Mouse (Mus musculus): ENCODE data around the gene Igf2r. TPM values are rescaled to one million over a fixed set of nuclear protein-coding genes. Genes with fewer than 3 reads are reported as not detected.

Gene Igf2r
- polyA plus RNA-seq, 1 experiment from 2014 or later, result 98.0 TPM

DNA sequence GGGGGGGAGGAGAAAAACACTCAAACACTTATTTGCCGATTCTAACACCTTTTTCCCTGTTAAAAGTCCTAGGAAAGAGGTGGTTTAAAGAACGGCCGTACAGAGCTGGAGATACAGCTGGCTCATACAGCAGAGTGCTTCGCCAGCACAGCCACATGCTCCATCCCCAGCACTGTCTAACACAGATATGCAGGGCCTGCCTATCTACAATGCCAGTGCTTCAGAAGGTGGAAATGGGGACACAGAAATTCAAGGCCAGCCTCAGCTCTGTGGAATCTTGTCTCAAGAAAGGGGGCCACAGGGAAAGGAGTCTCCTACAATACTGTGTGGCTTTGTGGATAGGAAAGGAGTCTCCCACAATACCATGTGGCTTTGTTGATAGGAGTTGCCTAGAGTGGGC is 52.0 kb downstream of the Igf2r start:
- H3K9me3 ChIP-seq (replicated peaks; ENCODE audit: control insufficient read depth, low read length), result no peaks in the 10 kb centered on the region
- H3K27me3 ChIP-seq (ENCODE audit: control insufficient read depth, insufficient read depth, low read length), result no peaks in the 10 kb centered on the region
- peak overlapping the region; percentile 41 for H3K27ac ChIP-seq (ENCODE audit: low read length)
- 54% methylated on average over 4 of the region's 4 CpGs for WGBS
- H3K4me2 ChIP-seq (ENCODE audit: low read depth, low read length), result no peak overlapping the region
- peaks cover 65% of the 10 kb centered on the region for H3K36me3 ChIP-seq (ENCODE audit: control insufficient read depth, insufficient read depth)
- no peak for ATAC-seq (replicated peaks; ENCODE audit: extremely low read depth, insufficient read depth, low FRiP score)
- H3K4me1 ChIP-seq (ENCODE audit: control insufficient read depth, insufficient read depth, low read length), result peaks cover 46% of the 10 kb centered on the region
- H3K9ac ChIP-seq (ENCODE audit: low read length), result no peak overlapping the region
- H3K4me3 ChIP-seq (ENCODE audit: low read length), result no peak overlapping the region

DNA sequence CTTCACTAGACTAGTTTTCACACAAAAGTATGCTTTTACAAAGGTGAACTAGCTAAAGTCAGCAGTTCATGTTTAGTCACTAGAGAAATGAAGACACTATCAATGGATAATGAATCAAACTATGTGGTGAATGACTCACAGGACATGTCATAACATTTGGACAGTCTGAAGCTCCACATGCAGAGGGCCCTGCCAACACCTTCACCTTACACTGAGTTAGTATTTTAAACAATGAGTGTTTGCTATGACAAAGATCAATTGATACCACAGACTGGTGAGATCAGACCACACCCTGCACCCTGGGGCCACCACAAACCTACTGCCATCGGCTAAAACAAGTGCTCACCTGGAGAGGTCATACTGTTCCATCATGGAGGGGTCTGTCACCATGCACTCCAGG is 54.4 kb downstream of the Igf2r start:
- H3K27me3 ChIP-seq (ENCODE audit: control insufficient read depth, insufficient read depth, low read length), result no peaks in the 10 kb centered on the region
- WGBS, result 61% methylated on average over 1 of the region's 1 CpGs
- no peak overlapping the region for H3K4me3 ChIP-seq (ENCODE audit: low read length)
- peaks cover 70% of the 10 kb centered on the region for H3K36me3 ChIP-seq (ENCODE audit: control insufficient read depth, insufficient read depth)
- peaks cover 28% of the 10 kb centered on the region for H3K4me1 ChIP-seq (ENCODE audit: control insufficient read depth, insufficient read depth, low read length)
- no peak overlapping the region for H3K27ac ChIP-seq (ENCODE audit: low read length)
- no peaks in the 10 kb centered on the region for H3K9me3 ChIP-seq (replicated peaks; ENCODE audit: control insufficient read depth, low read length)
- ATAC-seq (replicated peaks; ENCODE audit: extremely low read depth, insufficient read depth, low FRiP score), result no peak
- H3K4me2 ChIP-seq (ENCODE audit: low read depth, low read length), result no peak overlapping the region
- no peak overlapping the region for H3K9ac ChIP-seq (ENCODE audit: low read length)

DNA sequence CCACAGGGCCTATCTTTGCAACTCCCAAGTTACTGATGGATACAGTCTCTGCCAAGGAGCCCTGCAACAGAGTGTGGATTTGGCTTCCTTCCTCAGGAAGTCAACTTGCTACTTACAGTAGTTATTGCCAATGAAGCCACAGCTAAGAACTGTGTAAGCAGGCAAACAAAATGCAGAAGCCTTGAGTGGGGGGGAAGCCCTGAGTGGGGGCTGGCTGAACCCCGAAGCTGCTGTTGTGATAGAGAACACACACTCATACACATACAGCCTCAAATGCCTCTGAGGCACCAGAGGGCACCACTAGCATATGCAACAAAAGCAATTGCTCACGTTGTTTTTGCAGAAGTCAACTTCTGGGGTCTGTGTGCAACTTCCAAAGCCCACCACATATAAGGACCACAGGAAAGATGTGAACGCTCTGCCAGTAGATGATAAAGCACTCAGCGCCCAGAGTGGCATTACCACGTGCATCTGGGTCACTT is 55.3 kb downstream of the Igf2r start:
- no peak; the same call in 1 of the 2 replicates for ATAC-seq (replicated peaks; ENCODE audit: extremely low read depth, insufficient read depth, low FRiP score)
- no peaks in the 10 kb centered on the region for H3K9me3 ChIP-seq (replicated peaks; ENCODE audit: control insufficient read depth, low read length)
- H3K4me3 ChIP-seq (ENCODE audit: low read length), result no peak overlapping the region
- H3K4me2 ChIP-seq (ENCODE audit: low read depth, low read length), result no peak overlapping the region
- WGBS, result 55% methylated on average over 5 of the region's 5 CpGs
- no peaks in the 10 kb centered on the region for H3K27me3 ChIP-seq (ENCODE audit: control insufficient read depth, insufficient read depth, low read length)
- peaks cover 24% of the 10 kb centered on the region for H3K4me1 ChIP-seq (ENCODE audit: control insufficient read depth, insufficient read depth, low read length)
- H3K9ac ChIP-seq (ENCODE audit: low read length), result no peak overlapping the region
- H3K36me3 ChIP-seq (ENCODE audit: control insufficient read depth, insufficient read depth), result peaks cover 64% of the 10 kb centered on the region
- H3K27ac ChIP-seq (ENCODE audit: low read length), result peak overlapping the region; percentile 24; the same call in 1 of the 2 replicates

DNA sequence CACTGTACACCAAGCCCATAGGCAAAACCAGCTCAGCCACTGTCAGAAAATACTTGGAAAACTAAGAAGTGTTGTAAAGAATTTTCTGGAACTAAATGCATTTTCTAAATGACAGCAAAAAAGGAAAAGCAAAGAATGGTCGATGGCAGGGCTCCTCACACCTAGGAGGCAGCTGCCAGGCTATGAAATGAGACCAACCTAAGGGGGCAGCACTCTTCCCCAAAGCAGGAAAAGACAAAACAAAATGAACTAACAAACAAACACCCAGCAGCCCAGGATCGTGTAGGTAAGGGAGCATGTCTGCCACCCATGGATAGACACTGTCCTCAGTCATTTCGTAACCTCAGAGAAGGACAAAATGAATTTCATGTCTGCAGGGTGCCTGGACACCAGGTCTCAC is 56.5 kb downstream of the Igf2r start:
- no peaks in the 10 kb centered on the region for H3K27me3 ChIP-seq (ENCODE audit: control insufficient read depth, insufficient read depth, low read length)
- no peak for ATAC-seq (replicated peaks; ENCODE audit: extremely low read depth, insufficient read depth, low FRiP score)
- H3K4me3 ChIP-seq (ENCODE audit: low read length), result no peak overlapping the region
- peaks cover 24% of the 10 kb centered on the region for H3K4me1 ChIP-seq (ENCODE audit: control insufficient read depth, insufficient read depth, low read length)
- no peaks in the 10 kb centered on the region for H3K9me3 ChIP-seq (replicated peaks; ENCODE audit: control insufficient read depth, low read length)
- H3K9ac ChIP-seq (ENCODE audit: low read length), result no peak overlapping the region
- 67% methylated on average over 3 of the region's 3 CpGs for WGBS
- no peak overlapping the region for H3K4me2 ChIP-seq (ENCODE audit: low read depth, low read length)
- H3K36me3 ChIP-seq (ENCODE audit: control insufficient read depth, insufficient read depth), result peaks cover 70% of the 10 kb centered on the region
- H3K27ac ChIP-seq (ENCODE audit: low read length), result no peak overlapping the region

DNA sequence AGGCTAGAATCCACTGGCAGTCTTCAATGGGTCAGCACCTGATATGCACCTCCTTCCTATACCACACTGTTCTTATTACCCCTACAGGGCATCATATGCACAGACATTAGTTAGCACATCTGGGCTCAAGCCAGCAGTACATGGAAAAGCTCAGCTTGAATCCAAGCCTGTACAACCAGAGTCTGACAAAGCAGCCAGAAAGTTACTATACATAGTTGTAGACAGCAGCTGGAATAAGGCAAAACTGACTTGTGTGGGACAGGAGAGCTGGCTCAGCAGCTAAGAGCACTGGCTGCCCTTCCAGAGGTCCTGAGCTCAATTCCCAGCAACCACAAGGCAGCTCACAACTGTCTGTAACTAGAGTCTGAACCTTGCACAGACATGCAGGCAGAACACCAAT is 57.3 kb downstream of the Igf2r start:
- Histone ChIP-seq H3K4me2 (ENCODE audit: low read depth, low read length) (no peak overlapping the region), H3K9me3 (replicated peaks; ENCODE audit: control insufficient read depth, low read length) (no peaks in the 10 kb centered on the region), H3K27me3 (ENCODE audit: control insufficient read depth, insufficient read depth, low read length) (no peaks in the 10 kb centered on the region), H3K36me3 (ENCODE audit: control insufficient read depth, insufficient read depth) (peaks cover 68% of the 10 kb centered on the region), H3K4me1 (ENCODE audit: control insufficient read depth, insufficient read depth, low read length) (peaks cover 17% of the 10 kb centered on the region), H3K27ac (ENCODE audit: low read length) (no peak overlapping the region), H3K9ac (ENCODE audit: low read length) (no peak overlapping the region), H3K4me3 (ENCODE audit: low read length) (no peak overlapping the region)
- no peak for ATAC-seq (replicated peaks; ENCODE audit: extremely low read depth, insufficient read depth, low FRiP score)

DNA sequence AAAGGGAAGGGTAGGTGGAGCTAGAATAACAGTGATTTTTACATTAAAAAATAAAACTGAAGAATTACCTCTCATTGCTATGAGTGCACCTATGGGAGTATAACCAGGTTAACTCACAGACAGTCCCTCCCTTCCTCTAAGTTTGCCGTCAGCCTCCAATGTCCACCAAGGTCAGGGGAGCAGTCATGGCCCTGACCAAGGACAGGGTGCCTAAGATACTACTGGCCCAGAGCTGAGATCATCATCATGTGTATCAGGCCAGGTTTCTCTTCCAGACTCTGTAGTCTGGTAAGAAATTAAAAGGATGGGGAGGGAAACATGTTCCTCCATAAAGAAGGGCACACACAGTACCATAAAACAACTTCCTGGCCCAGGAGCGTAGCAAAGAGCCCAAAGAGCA is 58.5 kb downstream of the Igf2r start:
- no peak overlapping the region for H3K9ac ChIP-seq (ENCODE audit: low read length)
- no peaks in the 10 kb centered on the region for H3K27me3 ChIP-seq (ENCODE audit: control insufficient read depth, insufficient read depth, low read length)
- no peak for ATAC-seq (replicated peaks; ENCODE audit: extremely low read depth, insufficient read depth, low FRiP score)
- peaks cover 14% of the 10 kb centered on the region for H3K4me1 ChIP-seq (ENCODE audit: control insufficient read depth, insufficient read depth, low read length)
- no peak overlapping the region for H3K4me3 ChIP-seq (ENCODE audit: low read length)
- H3K9me3 ChIP-seq (replicated peaks; ENCODE audit: control insufficient read depth, low read length), result no peaks in the 10 kb centered on the region
- H3K36me3 ChIP-seq (ENCODE audit: control insufficient read depth, insufficient read depth), result peaks cover 60% of the 10 kb centered on the region
- H3K4me2 ChIP-seq (ENCODE audit: low read depth, low read length), result no peak overlapping the region
- no peak overlapping the region for H3K27ac ChIP-seq (ENCODE audit: low read length)
- 83% methylated on average over 2 of the region's 2 CpGs for WGBS

DNA sequence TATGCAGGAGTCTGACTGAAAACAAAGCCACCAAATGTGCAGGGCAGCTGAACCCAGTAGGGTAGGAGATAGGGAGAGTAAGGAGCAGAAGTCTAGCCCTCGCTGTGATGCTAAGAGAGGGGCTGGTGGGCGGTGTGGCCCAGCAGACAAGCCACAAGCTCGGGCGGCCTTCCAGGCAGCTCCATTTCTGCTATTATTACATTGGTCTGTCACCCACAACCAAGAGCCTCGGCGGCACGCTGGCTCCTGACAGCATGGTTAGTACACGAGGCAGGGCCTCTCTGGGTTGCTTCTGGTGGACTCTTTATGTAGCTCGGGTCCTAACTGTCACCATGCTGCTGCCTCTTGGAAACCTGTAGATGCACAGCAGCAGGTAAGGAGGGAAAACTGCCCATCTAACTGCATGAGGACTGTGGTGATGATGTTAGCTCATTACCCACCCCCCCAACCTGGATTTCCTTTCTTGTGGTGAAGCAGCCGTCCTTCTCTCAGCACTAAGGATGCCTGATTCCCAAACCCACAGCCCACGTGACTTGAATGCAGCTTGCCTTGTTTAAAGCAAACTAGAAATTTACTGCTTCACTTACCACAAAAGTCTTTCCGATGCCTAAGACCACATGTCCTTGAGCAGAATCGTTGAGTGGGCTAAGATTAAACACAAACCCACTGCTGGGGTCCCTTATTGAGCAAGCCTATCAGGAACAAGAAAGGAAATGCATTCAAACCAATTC is 59.2 kb downstream of the Igf2r start:
- ATAC-seq (replicated peaks; ENCODE audit: extremely low read depth, insufficient read depth, low FRiP score), result no peak
- no peak overlapping the region for H3K27ac ChIP-seq (ENCODE audit: low read length)
- WGBS, result 63% methylated on average over 13 of the region's 13 CpGs

DNA sequence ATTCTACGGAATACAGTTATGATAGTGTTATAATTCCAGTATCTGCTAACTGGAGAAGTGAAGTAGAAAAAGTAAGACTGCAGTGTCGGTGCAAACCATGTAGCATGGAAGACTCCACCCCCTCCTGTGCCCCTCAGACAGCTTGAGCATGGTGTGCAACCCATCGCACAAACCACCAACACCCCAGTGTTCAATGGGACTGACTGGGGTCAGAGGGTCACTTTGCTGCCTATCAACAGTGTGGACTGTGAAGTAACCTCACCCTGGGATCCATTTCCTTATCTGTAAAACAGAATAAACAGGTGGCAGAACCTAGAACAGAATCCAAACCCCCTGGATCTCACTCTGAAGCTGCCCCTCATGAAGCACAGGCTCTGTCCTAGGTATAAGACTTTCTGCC is 61.1 kb downstream of the Igf2r start:
- H3K27me3 ChIP-seq (ENCODE audit: control insufficient read depth, insufficient read depth, low read length), result no peaks in the 10 kb centered on the region
- no peak overlapping the region for H3K4me2 ChIP-seq (ENCODE audit: low read depth, low read length)
- no peak for ATAC-seq (replicated peaks; ENCODE audit: extremely low read depth, insufficient read depth, low FRiP score)
- H3K4me3 ChIP-seq (ENCODE audit: low read length), result no peak overlapping the region
- peaks cover 64% of the 10 kb centered on the region for H3K36me3 ChIP-seq (ENCODE audit: control insufficient read depth, insufficient read depth)
- no peak overlapping the region for H3K9ac ChIP-seq (ENCODE audit: low read length)
- no peak overlapping the region for H3K27ac ChIP-seq (ENCODE audit: low read length)
- H3K4me1 ChIP-seq (ENCODE audit: control insufficient read depth, insufficient read depth, low read length), result 0 out of 2 replicates have a peak, but pooled peaks cover 3% of the 10 kb centered on the region
- no peaks in the 10 kb centered on the region for H3K9me3 ChIP-seq (replicated peaks; ENCODE audit: control insufficient read depth, low read length)
- 71% methylated on average over 3 of the region's 3 CpGs for WGBS

More for the DNA sequence above, 59.2 kb downstream of the Igf2r start:
- H3K36me3 ChIP-seq (ENCODE audit: control insufficient read depth, insufficient read depth), result peaks cover 60% of the 10 kb centered on the region
- no peak overlapping the region for H3K4me2 ChIP-seq (ENCODE audit: low read depth, low read length)
- no peaks in the 10 kb centered on the region for H3K27me3 ChIP-seq (ENCODE audit: control insufficient read depth, insufficient read depth, low read length)
- no peak overlapping the region for H3K4me3 ChIP-seq (ENCODE audit: low read length)
- peaks cover 13% of the 10 kb centered on the region for H3K4me1 ChIP-seq (ENCODE audit: control insufficient read depth, insufficient read depth, low read length)
- no peaks in the 10 kb centered on the region for H3K9me3 ChIP-seq (replicated peaks; ENCODE audit: control insufficient read depth, low read length)
- H3K9ac ChIP-seq (ENCODE audit: low read length), result no peak overlapping the region

DNA sequence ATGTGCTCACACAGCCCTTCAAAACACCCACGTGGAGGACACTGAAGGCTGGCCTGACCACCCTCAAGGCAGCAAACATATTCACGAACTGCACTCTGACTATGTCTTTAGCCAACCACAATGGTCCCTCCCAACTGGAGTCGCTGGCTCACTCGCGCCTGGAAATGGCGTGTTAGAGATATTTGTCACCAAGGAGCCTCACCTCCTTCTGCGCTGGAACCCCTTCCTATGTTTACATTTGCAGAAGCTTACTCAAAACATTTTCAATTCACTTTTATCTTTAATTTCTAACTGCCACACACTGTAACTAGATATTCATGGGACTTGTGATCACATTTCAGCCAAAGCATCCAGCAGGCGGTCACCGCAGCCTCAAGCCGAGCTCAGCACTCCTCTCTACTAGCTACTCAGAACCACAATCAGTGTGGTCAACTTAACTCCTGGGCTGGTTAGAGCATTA is 62.8 kb downstream of the Igf2r start:
- H3K4me1 ChIP-seq (ENCODE audit: control insufficient read depth, insufficient read depth, low read length), result no peaks in the 10 kb centered on the region
- H3K4me2 ChIP-seq (ENCODE audit: low read depth, low read length), result no peak overlapping the region
- H3K27ac ChIP-seq (ENCODE audit: low read length), result no peak overlapping the region
- no peaks in the 10 kb centered on the region for H3K9me3 ChIP-seq (replicated peaks; ENCODE audit: control insufficient read depth, low read length)
- WGBS, result 83% methylated on average over 10 of the region's 10 CpGs
- ATAC-seq (replicated peaks; ENCODE audit: extremely low read depth, insufficient read depth, low FRiP score), result no peak
- H3K36me3 ChIP-seq (ENCODE audit: control insufficient read depth, insufficient read depth), result peaks cover 68% of the 10 kb centered on the region
- no peak overlapping the region for H3K4me3 ChIP-seq (ENCODE audit: low read length)
- H3K27me3 ChIP-seq (ENCODE audit: control insufficient read depth, insufficient read depth, low read length), result no peaks in the 10 kb centered on the region
- no peak overlapping the region for H3K9ac ChIP-seq (ENCODE audit: low read length)

All from heart, embryonic 16.5 days (tissue).